Mouse (Mus musculus) gastrocnemius, postnatal 4 days (tissue): Measurements from ENCODE around the gene Bicra. TPM values are rescaled to one million over a fixed set of nuclear protein-coding genes. Genes with fewer than 3 reads are reported as not detected.

Source experiments
- DNase-seq, 2 experiments: peaks; one replicate each; pipeline ENCODE4 v3.0.0; 2021 to 2022; ENCODE audit warnings: low spot score in 2 of 2, mixed read lengths in 2 of 2
- long read RNA-seq, 2 experiments: library from polyadenylated mRNA; stranded (forward); transcript quantifications; one replicate each; pipeline ENCODE4 v2.0.0; 2021
- total RNA-seq, 2 experiments: library from RNA; stranded (reverse); gene quantifications; 2 replicates each; pipeline ENCODE4 v1.2.3; 2021

The Bicra gene
- total RNA-seq: 10 to 100 TPM; 12.1 to 12.6 TPM
- long read RNA-seq, experiment 1, partial matches to known transcripts: 1 of 8 reads
- long read RNA-seq, experiment 1, other reads (novel, unspliced or antisense): 7 of 8 reads
- long read RNA-seq, experiment 2, partial matches to known transcripts: 3 of 11 reads
- long read RNA-seq, experiment 2, other reads (novel, unspliced or antisense): 8 of 11 reads

- peak; percentile 86 to 89 for DNase-seq
Observed at GRCm38 (mm10) chr7:16047338-16048146, at the start of gene Bicra. Gene Bicra (minus strand): TSS chr7:16047921.

GRCm38 (mm10) chr7:16094592-16094991 lies 46.9 kb upstream of the Bicra start:
- DNase-seq: no peak

- DNase-seq: no peak
Observed at GRCm38 (mm10) chr7:16087587-16087986, 39.9 kb upstream of the Bicra start.

- no peak for DNase-seq
Observed at GRCm38 (mm10) chr7:16083361-16083760, 35.6 kb upstream of the Bicra start.

- no peak for DNase-seq
Observed at GRCm38 (mm10) chr7:16080581-16080980, 32.9 kb upstream of the Bicra start.

- no peak for DNase-seq
Observed at GRCm38 (mm10) chr7:16079947-16080346, 32.2 kb upstream of the Bicra start.

- DNase-seq: no peak
Observed at GRCm38 (mm10) chr7:16071906-16072305, 24.2 kb upstream of the Bicra start.

- no peak for DNase-seq
Observed at GRCm38 (mm10) chr7:16070846-16071245, 23.1 kb upstream of the Bicra start.

GRCm38 (mm10) chr7:16063490-16063889 lies 15.8 kb upstream of the Bicra start:
- no peak for DNase-seq

- no peak for DNase-seq
Observed at GRCm38 (mm10) chr7:16062099-16062420, 14.3 kb upstream of the Bicra start.

- DNase-seq: no peak
Observed at GRCm38 (mm10) chr7:16061219-16062098, 13.7 kb upstream of the Bicra start, which contains the start of gene Zfp541. Gene Zfp541 (plus strand): TSS chr7:16061814.

GRCm38 (mm10) chr7:16057136-16057534 lies 9.4 kb upstream of the Bicra start:
- DNase-seq: no peak

GRCm38 (mm10) chr7:16056459-16057135 lies 8.9 kb upstream of the Bicra start:
- DNase-seq: no peak

- DNase-seq: no peak
Observed at GRCm38 (mm10) chr7:16055665-16056064, 7.9 kb upstream of the Bicra start.

- DNase-seq: no peak
Observed at GRCm38 (mm10) chr7:16054966-16055365, 7.2 kb upstream of the Bicra start.

GRCm38 (mm10) chr7:16053105-16053504 lies 5.4 kb upstream of the Bicra start:
- no peak for DNase-seq

GRCm38 (mm10) chr7:16052684-16053083 lies 5.0 kb upstream of the Bicra start:
- peak; percentile 88 to 94 for DNase-seq

GRCm38 (mm10) chr7:16051883-16052595 lies 4.3 kb upstream of the Bicra start:
- peak; percentile 45 to 81 for DNase-seq

- DNase-seq: no peak
Observed at GRCm38 (mm10) chr7:16050600-16050999, 2.9 kb upstream of the Bicra start.

- no peak for DNase-seq
Observed at GRCm38 (mm10) chr7:16049576-16049915, 1.8 kb upstream of the Bicra start.
